Mouse (Mus musculus): ENCODE results near the gene Zfp329. TPM values are rescaled to one million over a fixed set of nuclear protein-coding genes. Genes with fewer than 3 reads are reported as not detected.

Zfp329 gene
- total RNA-seq, 1 experiment from 2014 or later = 9.0 TPM

Other genes with a start within 250 kb of the Zfp329 start
- gene Vmn2r53, start 210.1 kb downstream of the Zfp329 start, total RNA-seq (2021) = under 0.01 TPM in 1 of 2 replicates, not detected in the other
- not detected in 2 replicates for gene Vmn2r54, start 178.5 kb downstream of the Zfp329 start, total RNA-seq (2021)
- gene Vmn2r55, start 133.9 kb downstream of the Zfp329 start, total RNA-seq (2021) = not detected in 2 replicates
- gene Vmn2r56, start 83.9 kb downstream of the Zfp329 start, total RNA-seq (2021) = not detected in 2 replicates
- gene Zscan18, start 15.2 kb downstream of the Zfp329 start, total RNA-seq (2021) = 2.8 and 3.7 TPM in 2 replicates
- 22.8 and 23.2 TPM in 2 replicates for gene Zfp110, start 15.9 kb upstream of the Zfp329 start, total RNA-seq (2021)
- gene Zfp128, start 62.3 kb upstream of the Zfp329 start, total RNA-seq (2021) = 3.7 and 4.7 TPM in 2 replicates
- gene Zscan22, start 79.0 kb upstream of the Zfp329 start, total RNA-seq (2021) = 11.0 and 12.5 TPM in 2 replicates
- 842 and 996 TPM in 2 replicates for gene Rps5, start 103.4 kb upstream of the Zfp329 start, total RNA-seq (2021)
- gene Rnf225, start 108.6 kb upstream of the Zfp329 start, total RNA-seq (2021) = 0.41 and 0.52 TPM in 2 replicates
- gene Zfp324, start 147.0 kb upstream of the Zfp329 start, total RNA-seq (2021) = 8.0 and 9.5 TPM in 2 replicates
- gene Zfp446, start 159.0 kb upstream of the Zfp329 start, total RNA-seq (2021) = 6.0 and 7.2 TPM in 2 replicates
- gene Slc27a5, start 179.3 kb upstream of the Zfp329 start, total RNA-seq (2021) = 2.6 and 51.1 TPM in 2 replicates
- 247 and 252 TPM in 2 replicates for gene Trim28, start 180.3 kb upstream of the Zfp329 start, total RNA-seq (2021)
- gene Zbtb45, start 191.2 kb upstream of the Zfp329 start, total RNA-seq (2021) = 12.8 and 13.2 TPM in 2 replicates
- gene Chmp2a, start 215.9 kb upstream of the Zfp329 start, total RNA-seq (2021) = 173 and 179 TPM in 2 replicates
- gene Ube2m, start 219.4 kb upstream of the Zfp329 start, total RNA-seq (2021) = 191 and 201 TPM in 2 replicates
- gene Mzf1, start 235.9 kb upstream of the Zfp329 start, total RNA-seq (2021) = 2.6 and 3.4 TPM in 2 replicates

Measured in adrenal gland, postnatal 14 days (tissue).